Mouse (Mus musculus) megakaryocyte, embryonic 14.5 days (primary cell): ENCODE data around the gene Ikzf2.

Experiments
- FLI1 ChIP-seq: IDR thresholded peaks from 2 replicates; pipeline ENCODE4 v1.6.1; 2012; ENCODE audit warnings: low read length, inconsistent platforms, mixed read lengths
- GATA1 ChIP-seq: IDR thresholded peaks from 3 replicates; pipeline ENCODE4 v1.6.1; 2012; ENCODE audit warnings: mixed read lengths, low read length, inconsistent platforms, borderline replicate concordance

DNA sequence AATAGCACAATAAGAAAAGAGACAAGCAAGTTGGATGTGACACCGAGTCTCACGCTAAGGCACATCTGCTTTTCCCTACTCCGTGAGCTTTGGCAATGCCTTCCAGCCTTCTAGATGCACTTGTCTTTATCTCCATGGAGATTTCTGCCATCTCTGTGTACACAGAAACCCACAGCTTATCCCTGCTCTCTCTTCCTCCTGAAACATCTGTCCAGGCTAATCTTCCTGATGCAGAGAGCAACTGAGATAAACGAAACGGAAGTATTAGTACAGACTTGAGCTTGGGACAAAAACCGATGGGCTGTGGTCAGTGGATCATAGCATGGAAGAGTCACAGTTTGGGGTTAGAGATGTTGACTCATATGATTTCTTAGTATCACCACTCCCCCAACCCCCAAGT is 179.5 kb downstream of the Ikzf2 start:
- TF ChIP-seq FLI1 (no peak), GATA1 (no peak)
